Mouse (Mus musculus) megakaryocyte, adult 5-6 weeks (primary cell): ENCODE measurements around the gene Apba3. TPM values are rescaled to one million over a fixed set of nuclear protein-coding genes. Genes with fewer than 3 reads are reported as not detected.

Experiments used
- total RNA-seq, 2 experiments: library from RNA; stranded (forward) in 1 of 2; stranded (reverse) in 1 of 2; fragments of 153-499, 151-499 nt in 1 of 2; fragments of 221-1000, 200-1000 nt in 1 of 2; gene quantifications; 2 replicates each; pipeline versions ENCODE4 v1.2.3 to v1.2.4; 2015 to 2017

Apba3 gene
- total RNA-seq, 2 experiments from 2014 or later = 11.5 to 16.4 TPM

Other genes starting within 250 kb of the Apba3 start
Only the 30 nearest of the 33 such genes appear.
- 30.3 and 30.7 TPM in 2 replicates for gene Sgta, start 206.8 kb upstream of the Apba3 start, total RNA-seq (2015)
- gene Sgta, start 206.8 kb upstream of the Apba3 start, total RNA-seq (2017) = 33.3 and 38.7 TPM in 2 replicates
- gene Thop1, start 196.9 kb upstream of the Apba3 start, total RNA-seq (2015) = 0.82 and 1.5 TPM in 2 replicates
- 3.4 and 4.3 TPM in 2 replicates for gene Thop1, start 196.9 kb upstream of the Apba3 start, total RNA-seq (2017)
- 0.50 and 0.58 TPM in 2 replicates for gene Creb3l3, start 168.1 kb upstream of the Apba3 start, total RNA-seq (2015)
- 0.40 and 0.89 TPM in 2 replicates for gene Creb3l3, start 168.1 kb upstream of the Apba3 start, total RNA-seq (2017)
- gene Map2k2, start 161.0 kb upstream of the Apba3 start, total RNA-seq (2015) = 33.9 and 40.6 TPM in 2 replicates
- gene Map2k2, start 161.0 kb upstream of the Apba3 start, total RNA-seq (2017) = 38.2 and 47.8 TPM in 2 replicates
- 25.0 and 27.0 TPM in 2 replicates for gene Zbtb7a, start 131.7 kb upstream of the Apba3 start, total RNA-seq (2015)
- 8.8 and 14.5 TPM in 2 replicates for gene Zbtb7a, start 131.7 kb upstream of the Apba3 start, total RNA-seq (2017)
- gene Pias4, start 99.0 kb upstream of the Apba3 start, total RNA-seq (2015) = 10.1 and 13.7 TPM in 2 replicates
- 12.9 and 13.3 TPM in 2 replicates for gene Pias4, start 99.0 kb upstream of the Apba3 start, total RNA-seq (2017)
- 394 and 408 TPM in 2 replicates for gene Eef2, start 90.3 kb upstream of the Apba3 start, total RNA-seq (2015)
- 983 and 1,066 TPM in 2 replicates for gene Eef2, start 90.3 kb upstream of the Apba3 start, total RNA-seq (2017)
- gene Dapk3, start 84.0 kb upstream of the Apba3 start, total RNA-seq (2015) = 9.8 and 12.7 TPM in 2 replicates
- 27.5 and 36.6 TPM in 2 replicates for gene Dapk3, start 84.0 kb upstream of the Apba3 start, total RNA-seq (2017)
- gene 4930442H23Rik, start 83.1 kb upstream of the Apba3 start, total RNA-seq (2015) = not detected in 2 replicates
- not detected in 2 replicates for gene 4930442H23Rik, start 83.1 kb upstream of the Apba3 start, total RNA-seq (2017)
- not detected in 2 replicates for gene Nmrk2, start 64.9 kb upstream of the Apba3 start, total RNA-seq (2015)
- gene Nmrk2, start 64.9 kb upstream of the Apba3 start, total RNA-seq (2017) = not detected in 2 replicates
- not detected in 2 replicates for gene Atcay, start 36.1 kb upstream of the Apba3 start, total RNA-seq (2015)
- gene Atcay, start 36.1 kb upstream of the Apba3 start, total RNA-seq (2017) = not detected in 2 replicates
- not detected in 2 replicates for gene Zfr2, start 33.8 kb upstream of the Apba3 start, total RNA-seq (2015)
- gene Zfr2, start 33.8 kb upstream of the Apba3 start, total RNA-seq (2017) = 0.16 and 0.26 TPM in 2 replicates
- 5.4 and 5.9 TPM in 2 replicates for gene Matk, start 14.0 kb upstream of the Apba3 start, total RNA-seq (2015)
- 7.5 and 8.1 TPM in 2 replicates for gene Matk, start 14.0 kb upstream of the Apba3 start, total RNA-seq (2017)
- 52.1 and 67.0 TPM in 2 replicates for gene Mrpl54, start within 50 bp of the Apba3 start, total RNA-seq (2015)
- gene Mrpl54, start within 50 bp of the Apba3 start, total RNA-seq (2017) = 97.4 and 154 TPM in 2 replicates
- 3.4 and 3.7 TPM in 2 replicates for gene Tjp3, start 24.6 kb downstream of the Apba3 start, total RNA-seq (2015)
- 5.0 and 6.5 TPM in 2 replicates for gene Tjp3, start 24.6 kb downstream of the Apba3 start, total RNA-seq (2017)
- gene Pip5k1c, start 26.0 kb downstream of the Apba3 start, total RNA-seq (2015) = 28.0 and 31.7 TPM in 2 replicates
- gene Pip5k1c, start 26.0 kb downstream of the Apba3 start, total RNA-seq (2017) = 40.4 and 46.1 TPM in 2 replicates
- 4.5 and 7.4 TPM in 2 replicates for gene Cactin, start 54.1 kb downstream of the Apba3 start, total RNA-seq (2015)
- gene Cactin, start 54.1 kb downstream of the Apba3 start, total RNA-seq (2017) = 16.2 and 20.6 TPM in 2 replicates
- gene Tbxa2r, start 61.8 kb downstream of the Apba3 start, total RNA-seq (2015) = 0.34 and 0.85 TPM in 2 replicates
- 0.07 and 0.28 TPM in 2 replicates for gene Tbxa2r, start 61.8 kb downstream of the Apba3 start, total RNA-seq (2017)
- not detected in 2 replicates for gene Gipc3, start 76.3 kb downstream of the Apba3 start, total RNA-seq (2015)
- not detected in 2 replicates for gene Gipc3, start 76.3 kb downstream of the Apba3 start, total RNA-seq (2017)
- gene Hmg20b, start 83.5 kb downstream of the Apba3 start, total RNA-seq (2015) = 27.4 and 33.0 TPM in 2 replicates
- 18.1 and 24.5 TPM in 2 replicates for gene Hmg20b, start 83.5 kb downstream of the Apba3 start, total RNA-seq (2017)
- gene Mfsd12, start 90.5 kb downstream of the Apba3 start, total RNA-seq (2015) = 4.1 and 4.6 TPM in 2 replicates
- gene Mfsd12, start 90.5 kb downstream of the Apba3 start, total RNA-seq (2017) = 7.4 TPM in 2 replicates
- gene 4930404N11Rik, start 98.9 kb downstream of the Apba3 start, total RNA-seq (2015) = 0.49 and 1.3 TPM in 2 replicates
- gene 4930404N11Rik, start 98.9 kb downstream of the Apba3 start, total RNA-seq (2017) = 0.37 and 0.49 TPM in 2 replicates
- gene Fzr1, start 111.6 kb downstream of the Apba3 start, total RNA-seq (2015) = 22.7 and 23.8 TPM in 2 replicates
- 20.9 and 24.0 TPM in 2 replicates for gene Fzr1, start 111.6 kb downstream of the Apba3 start, total RNA-seq (2017)
- gene Dohh, start 117.5 kb downstream of the Apba3 start, total RNA-seq (2015) = 5.4 and 5.7 TPM in 2 replicates
- 21.9 and 42.4 TPM in 2 replicates for gene Dohh, start 117.5 kb downstream of the Apba3 start, total RNA-seq (2017)
- gene Gm48551, start 117.5 kb downstream of the Apba3 start, total RNA-seq (2015) = 0.83 and 2.9 TPM in 2 replicates
- 0.33 TPM in 1 of 2 replicates, not detected in the other for gene Gm48551, start 117.5 kb downstream of the Apba3 start, total RNA-seq (2017)
- gene Gm48552, start 122.0 kb downstream of the Apba3 start, total RNA-seq (2015) = not detected in 2 replicates
- 0.26 and 1.4 TPM in 2 replicates for gene Gm48552, start 122.0 kb downstream of the Apba3 start, total RNA-seq (2017)
- gene Smim24, start 126.1 kb downstream of the Apba3 start, total RNA-seq (2015) = 30.6 and 34.0 TPM in 2 replicates
- gene Smim24, start 126.1 kb downstream of the Apba3 start, total RNA-seq (2017) = 6.5 and 11.5 TPM in 2 replicates
- 51.4 and 54.5 TPM in 2 replicates for gene Nfic, start 188.7 kb downstream of the Apba3 start, total RNA-seq (2015)
- 6.2 and 8.6 TPM in 2 replicates for gene Nfic, start 188.7 kb downstream of the Apba3 start, total RNA-seq (2017)
- gene Celf5, start 215.7 kb downstream of the Apba3 start, total RNA-seq (2015) = not detected in 2 replicates
- 0.24 TPM in 1 of 2 replicates, not detected in the other for gene Celf5, start 215.7 kb downstream of the Apba3 start, total RNA-seq (2017)
- gene Ncln, start 229.4 kb downstream of the Apba3 start, total RNA-seq (2015) = 55.8 and 62.8 TPM in 2 replicates
- gene Ncln, start 229.4 kb downstream of the Apba3 start, total RNA-seq (2017) = 72.4 and 76.3 TPM in 2 replicates